Mouse (Mus musculus) embryo, embryonic 10 days (tissue): ENCODE measurements around the gene Exph5.

Experiments used
- DNase-seq: peaks from one replicate; pipeline ENCODE4 v3.0.0-alpha.2; 2015; ENCODE audit warnings: low spot score

Exph5 gene

GRCm38 (mm10) chr9:53356219-53357155 lies 55.0 kb downstream of the Exph5 start:
- DNase-seq: no peak

- no peak for DNase-seq
These were observed 69.9 kb downstream of the Exph5 start for GRCm38 (mm10) chr9:53371339-53371738.

- no peak for DNase-seq
These were observed 74.4 kb downstream of the Exph5 start for GRCm38 (mm10) chr9:53375907-53376306.

GRCm38 (mm10) chr9:53376820-53377219 lies 75.3 kb downstream of the Exph5 start:
- no peak for DNase-seq

GRCm38 (mm10) chr9:53377597-53377996 lies 76.1 kb downstream of the Exph5 start:
- no peak for DNase-seq

GRCm38 (mm10) chr9:53378171-53378570 lies 76.7 kb downstream of the Exph5 start:
- no peak for DNase-seq

GRCm38 (mm10) chr9:53380595-53380994 lies 79.1 kb downstream of the Exph5 start:
- DNase-seq: no peak

GRCm38 (mm10) chr9:53381113-53381615 lies 79.7 kb downstream of the Exph5 start:
- no peak for DNase-seq

GRCm38 (mm10) chr9:53383951-53384866 lies 82.7 kb downstream of the Exph5 start, which contains the start of gene Kdelc2:
TSS of gene Kdelc2 (plus strand) at chr9:53384025.
- DNase-seq: peak; percentile 90

GRCm38 (mm10) chr9:53384873-53385272 lies 83.4 kb downstream of the Exph5 start:
- DNase-seq: no peak

- no peak for DNase-seq
These were observed 86.0 kb downstream of the Exph5 start for GRCm38 (mm10) chr9:53387431-53387830.

- no peak for DNase-seq
These were observed 87.6 kb downstream of the Exph5 start for GRCm38 (mm10) chr9:53389109-53389508.

- no peak for DNase-seq
These were observed 88.7 kb downstream of the Exph5 start for GRCm38 (mm10) chr9:53390136-53390535.

- DNase-seq: no peak
These were observed 96.4 kb downstream of the Exph5 start for GRCm38 (mm10) chr9:53397685-53398387.

GRCm38 (mm10) chr9:53398388-53398700 lies 96.9 kb downstream of the Exph5 start:
- DNase-seq: peak; percentile 82

- DNase-seq: no peak
These were observed 98.1 kb downstream of the Exph5 start for GRCm38 (mm10) chr9:53399537-53399936.

- no peak for DNase-seq
These were observed 99.2 kb downstream of the Exph5 start for GRCm38 (mm10) chr9:53400696-53401095.

- DNase-seq: no peak
These were observed 99.7 kb downstream of the Exph5 start for GRCm38 (mm10) chr9:53401146-53401545.

- peak; percentile 24 for DNase-seq
These were observed 100.8 kb downstream of the Exph5 start, which contains the start of gene 4930550C14Rik for GRCm38 (mm10) chr9:53402291-53402711. TSS of gene 4930550C14Rik (plus strand) at chr9:53402325.

- no peak for DNase-seq
These were observed 101.5 kb downstream of the Exph5 start for GRCm38 (mm10) chr9:53402991-53403390.

GRCm38 (mm10) chr9:53404050-53404752 lies 102.7 kb downstream of the Exph5 start:
- DNase-seq: peak; percentile 20
